8 mouse cellular contexts compared by ENCODE assay signal in the genomic region with DNA sequence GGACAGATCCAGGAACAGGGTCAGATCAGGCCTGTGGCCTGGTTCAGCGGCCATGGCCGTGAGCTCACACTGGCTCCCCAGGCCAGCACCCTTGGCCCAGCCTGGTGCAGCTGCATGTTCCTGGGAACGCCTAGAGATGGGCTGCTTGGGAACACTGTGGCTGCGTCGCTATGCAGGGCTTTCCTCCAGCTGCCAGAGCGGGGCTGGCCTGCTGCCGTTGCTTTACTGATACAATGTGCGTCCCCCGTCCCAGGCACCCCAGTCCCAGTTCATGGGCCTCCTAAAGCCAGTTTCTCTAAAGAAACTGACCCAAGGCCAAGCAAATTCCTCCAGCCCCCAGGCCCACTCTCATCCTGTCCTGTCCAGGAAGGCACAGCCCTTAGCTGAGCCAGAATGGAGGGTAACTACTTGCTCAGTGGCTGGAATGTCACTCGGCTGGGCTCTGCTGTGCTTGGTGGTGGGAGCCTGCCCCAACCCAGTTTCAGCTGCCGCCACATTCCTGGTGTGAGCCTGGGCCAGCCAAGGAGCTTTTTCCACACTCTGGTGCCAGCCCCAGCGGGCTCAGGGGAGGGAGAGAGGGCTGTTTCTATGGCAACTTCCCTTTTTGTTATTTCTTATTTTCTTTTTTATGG. TPM values are rescaled to one million over a fixed set of nuclear protein-coding genes. Genes with fewer than 3 reads are reported as not detected.
DNase-seq lines count a peak whose midpoint lies in the region; ATAC-seq and TF ChIP-seq lines count a peak whose summit lies in the region.

No protein-coding gene starts in this region.

- peak overlapping the region; percentile 71 for H3K27ac ChIP-seq in embryonic facial prominence, embryonic 11.5 days (replicated peaks; ENCODE audit: low read depth, low read length)
- peak overlapping the region; percentile 78 for H3K27ac ChIP-seq in intestine, postnatal 0 days (ENCODE audit: low read depth, low read length)
- H3K27ac ChIP-seq in limb, embryonic 13.5 days: peak overlapping the region; percentile 99
- peak overlapping the region; percentile 76 for H3K27ac ChIP-seq in midbrain, embryonic 16.5 days (ENCODE audit: low read length)

- H3K4me1 ChIP-seq in embryonic facial prominence, embryonic 11.5 days (ENCODE audit: control insufficient read depth, insufficient read depth, low read length): peaks cover 13% of the 10 kb centered on the region
- 0 out of 2 replicates have a peak, but pooled peaks cover 4% of the 10 kb centered on the region for H3K4me1 ChIP-seq in intestine, postnatal 0 days (replicated peaks; ENCODE audit: control insufficient read depth, insufficient read depth, low read length)
- peaks cover 79% of the 10 kb centered on the region for H3K4me1 ChIP-seq in limb, embryonic 13.5 days
- H3K4me1 ChIP-seq in midbrain, embryonic 16.5 days (ENCODE audit: control insufficient read depth, insufficient read depth, low read length): peaks cover 17% of the 10 kb centered on the region

- H3K9ac ChIP-seq in embryonic facial prominence, embryonic 11.5 days (replicated peaks; ENCODE audit: low read length): peak overlapping the region; percentile 14
- no peak overlapping the region for H3K9ac ChIP-seq in intestine, postnatal 0 days (ENCODE audit: low read depth, low read length)
- peak overlapping the region; percentile 53 for H3K9ac ChIP-seq in limb, embryonic 13.5 days
- H3K9ac ChIP-seq in midbrain, embryonic 16.5 days (ENCODE audit: low read depth, low read length): peak overlapping the region; percentile 48

- H3K9me3 ChIP-seq in embryonic facial prominence, embryonic 11.5 days (replicated peaks; ENCODE audit: control insufficient read depth, low read length): no peaks in the 10 kb centered on the region
- H3K9me3 ChIP-seq in intestine, postnatal 0 days (ENCODE audit: control insufficient read depth): no peaks in the 10 kb centered on the region
- H3K9me3 ChIP-seq in limb, embryonic 13.5 days: no peaks in the 10 kb centered on the region
- H3K9me3 ChIP-seq in midbrain, embryonic 16.5 days (replicated peaks; ENCODE audit: control insufficient read depth, low read length, poor library complexity, severe bottlenecking): no peaks in the 10 kb centered on the region

- H3K4me2 ChIP-seq in embryonic facial prominence, embryonic 11.5 days (ENCODE audit: low read depth, low read length): no peak overlapping the region
- H3K4me2 ChIP-seq in intestine, postnatal 0 days (replicated peaks; ENCODE audit: low read depth): no peak overlapping the region; the same call in 1 of the 2 replicates
- peak overlapping the region; percentile 40 for H3K4me2 ChIP-seq in limb, embryonic 13.5 days (replicated peaks)
- 0 out of 2 replicates have a peak overlapping the region, but pooled peaks have one; percentile 12 for H3K4me2 ChIP-seq in midbrain, embryonic 16.5 days (ENCODE audit: low read length)

- H3K27me3 ChIP-seq in embryonic facial prominence, embryonic 11.5 days (ENCODE audit: control insufficient read depth, insufficient read depth, low read length): no peaks in the 10 kb centered on the region
- no peaks in the 10 kb centered on the region for H3K27me3 ChIP-seq in intestine, postnatal 0 days (replicated peaks; ENCODE audit: control insufficient read depth, insufficient read depth, low read length)
- no peaks in the 10 kb centered on the region for H3K27me3 ChIP-seq in limb, embryonic 13.5 days
- H3K27me3 ChIP-seq in midbrain, embryonic 16.5 days (ENCODE audit: control insufficient read depth, insufficient read depth, low read depth, low read length): no peaks in the 10 kb centered on the region

- TF ChIP-seq CTCF in intestine, postnatal 0 days (IDR thresholded peaks at IDR 0.05; ENCODE audit: low read depth): 0 out of 2 replicates have a peak, but pooled peaks have one; percentile 8

- H3K36me3 ChIP-seq in embryonic facial prominence, embryonic 11.5 days (replicated peaks; ENCODE audit: control insufficient read depth, insufficient read depth, low read depth, low read length): no peaks in the 10 kb centered on the region
- H3K36me3 ChIP-seq in intestine, postnatal 0 days (ENCODE audit: control insufficient read depth, insufficient read depth): no peaks in the 10 kb centered on the region
- H3K36me3 ChIP-seq in limb, embryonic 13.5 days: no peaks in the 10 kb centered on the region
- H3K36me3 ChIP-seq in midbrain, embryonic 16.5 days (ENCODE audit: control insufficient read depth, insufficient read depth, low read length): no peaks in the 10 kb centered on the region

- peak; percentile 36; the same call in 1 of the 2 replicates for ATAC-seq in embryonic facial prominence, embryonic 11.5 days (replicated peaks; ENCODE audit: insufficient number of reproducible peaks, low FRiP score, low TSS enrichment, low read depth)
- peak; percentile 10; the same call in 1 of the 2 replicates for ATAC-seq in intestine, postnatal 0 days
- peak; percentile 93 for ATAC-seq in limb, embryonic 13.5 days (ENCODE audit: low FRiP score, low read depth)
- ATAC-seq in midbrain, embryonic 16.5 days: peak; percentile 86

- peak; percentile 51 for DNase-seq in ZHBTc4 (ENCODE audit: low read depth, low spot score)
- DNase-seq in embryonic facial prominence, embryonic 11.5 days (ENCODE audit: low spot score): peak; percentile 72
- peak; percentile 82 to 90 for DNase-seq in heart, adult 18-20 months
- peak; percentile 73 for DNase-seq in testis, postnatal 10 days (ENCODE audit: low spot score)
- no peak for DNase-seq in B cell, adult 2 months

- 47% methylated on average over 12 of the region's 12 CpGs for WGBS in embryonic facial prominence, embryonic 11.5 days
- 57% methylated on average over 12 of the region's 12 CpGs for WGBS in intestine, postnatal 0 days
- WGBS in limb, embryonic 13.5 days: 15% methylated on average over 12 of the region's 12 CpGs
- 20% methylated on average over 12 of the region's 12 CpGs for WGBS in midbrain, embryonic 16.5 days

- H3K4me3 ChIP-seq in embryonic facial prominence, embryonic 11.5 days (ENCODE audit: low read depth, low read length): no peak overlapping the region
- H3K4me3 ChIP-seq in intestine, postnatal 0 days (ENCODE audit: low read depth, low read length): no peak overlapping the region
- H3K4me3 ChIP-seq in limb, embryonic 13.5 days: no peak overlapping the region
- no peak overlapping the region for H3K4me3 ChIP-seq in midbrain, embryonic 16.5 days (ENCODE audit: low read depth, low read length)

RNA-seq across cellular contexts. Expression of a gene that starts 57.6 kb away (rescaled TPM):
- polyA plus RNA-seq in embryonic facial prominence, embryonic 11.5 days (2014; fragmentation: Nextera tagmentation; extraction: Ambion mirVana): 3.3 and 3.5 TPM in 2 replicates
- total RNA-seq in heart, adult 18-20 months (2021): 1 to 10 TPM; 1.0 to 2.3 TPM
- 1.8 and 2.2 TPM in 2 replicates for polyA plus RNA-seq in intestine, postnatal 0 days (2015; fragmentation: Nextera tagmentation; extraction: Ambion mirVana)
- 4.9 and 7.5 TPM in 2 replicates for polyA plus RNA-seq in limb, embryonic 13.5 days (2015; fragmentation: Nextera tagmentation; extraction: Ambion mirVana)
- polyA plus RNA-seq in midbrain, embryonic 16.5 days (2015; fragmentation: Nextera tagmentation; extraction: Ambion mirVana): 7.3 and 8.9 TPM in 2 replicates

RNA-seq across cellular contexts. Expression of a gene that starts 57.8 kb away (rescaled TPM):
- 164 and 173 TPM in 2 replicates for polyA plus RNA-seq in embryonic facial prominence, embryonic 11.5 days (2014; fragmentation: Nextera tagmentation; extraction: Ambion mirVana)
- 10 to 100 TPM; 72.0 to 75.8 TPM for total RNA-seq in heart, adult 18-20 months (2021)
- 277 and 297 TPM in 2 replicates for polyA plus RNA-seq in intestine, postnatal 0 days (2015; fragmentation: Nextera tagmentation; extraction: Ambion mirVana)
- polyA plus RNA-seq in limb, embryonic 13.5 days (2015; fragmentation: Nextera tagmentation; extraction: Ambion mirVana): 147 and 149 TPM in 2 replicates
- polyA plus RNA-seq in midbrain, embryonic 16.5 days (2015; fragmentation: Nextera tagmentation; extraction: Ambion mirVana): 121 and 124 TPM in 2 replicates

Comparison
In these comparisons a context has a peak if more than half of its experiments do, and no peak if none do; other contexts are left out.
1. DNase-seq: peak in ZHBTc4 (single experiment), embryonic facial prominence, embryonic 11.5 days (single experiment), heart, adult 18-20 months (2 of 2) and testis, postnatal 10 days (single experiment); none in B cell, adult 2 months (0 of 2).
2. ATAC-seq: peak in every context shown above with its lines; median percentile 93 in limb, embryonic 13.5 days; 86 in midbrain, embryonic 16.5 days; 36 in embryonic facial prominence, embryonic 11.5 days; 10 in intestine, postnatal 0 days.
3. H3K4me2 ChIP-seq: peak in limb, embryonic 13.5 days (single experiment) and midbrain, embryonic 16.5 days (single experiment); none in embryonic facial prominence, embryonic 11.5 days (single experiment) and intestine, postnatal 0 days (single experiment).
4. Peak in every context shown above with its lines, with median percentiles within 50 percentile points of each other: H3K27ac ChIP-seq.